Mouse (Mus musculus) heart, embryonic 10.5 days (tissue): ENCODE measurements around the gene Lamtor2. TPM values are rescaled to one million over a fixed set of nuclear protein-coding genes. Genes with fewer than 3 reads are reported as not detected.

Experiments used
- DNase-seq: peaks from one replicate; pipeline ENCODE4 v3.0.0-alpha.2; 2017; ENCODE audit warnings: low spot score
- H3K27ac ChIP-seq: fragments of 300-500 bp; sonication (generic); 2 replicates; pipeline ENCODE4 v1.5.1; 2016; ENCODE audit warnings: mild to moderate bottlenecking
- H3K27me3 ChIP-seq: fragments of 300-500 bp; sonication (generic); 2 replicates; pipeline ENCODE4 v1.6.1; 2016; ENCODE audit warnings: mild to moderate bottlenecking; ENCODE audit not compliant: poor library complexity, insufficient read depth, severe bottlenecking
- H3K36me3 ChIP-seq: fragments of 300-500 bp; sonication (generic); 2 replicates; pipeline ENCODE4 v1.6.1; 2016; ENCODE audit warnings: mild to moderate bottlenecking, moderate library complexity
- H3K4me1 ChIP-seq: fragments of 300-500 bp; sonication (generic); 2 replicates; pipeline ENCODE4 v1.6.1; 2016; ENCODE audit warnings: mild to moderate bottlenecking
- H3K4me3 ChIP-seq: fragments of 300-500 bp; sonication (generic); 2 replicates; pipeline ENCODE4 v1.5.1; 2016; ENCODE audit warnings: mild to moderate bottlenecking, moderate library complexity
- H3K9me3 ChIP-seq: fragments of 300-500 bp; sonication (generic); 2 replicates; pipeline ENCODE4 v1.6.1; 2016; ENCODE audit warnings: mild to moderate bottlenecking, moderate library complexity
- WGBS: fragments of 180-500 bp; shearing (Covaris S2); methylation state at CpG from one replicate; pipeline ENCODE4 v1.1.7; 2016; 5-methylcytosine and 5-hydroxymethylcytosine counted together
- polyA plus RNA-seq: library from polyadenylated mRNA; unstranded; fragments of >200 nt; fragmentation: Nextera tagmentation; extraction: Ambion mirVana; gene quantifications from 2 replicates; pipeline ENCODE4 v1.2.1, GENCODE M21; 2016

The Lamtor2 gene
- polyA plus RNA-seq, 1 experiment from 2014 or later: 190 TPM

GRCm38 (mm10) chr3:88526157-88527131 lies 26.4 kb downstream of the Lamtor2 start:
- peak; percentile 97 for DNase-seq
- WGBS: 30% methylated on average over 17 of the region's 17 CpGs
- Histone ChIP-seq H3K36me3 (peaks cover 24% of the 10 kb centered on the region), H3K4me3 (no peak overlapping the region), H3K4me1 (peaks cover 48% of the 10 kb centered on the region), H3K27ac (no peak overlapping the region), H3K27me3 (no peaks in the 10 kb centered on the region), H3K9me3 (no peaks in the 10 kb centered on the region)

- 82% methylated on average over 5 of the region's 5 CpGs for whole genome bisulfite sequencing
- Histone ChIP-seq H3K27ac (no peak overlapping the region), H3K4me3 (no peak overlapping the region), H3K27me3 (no peaks in the 10 kb centered on the region), H3K9me3 (no peaks in the 10 kb centered on the region), H3K4me1 (peaks cover 41% of the 10 kb centered on the region), H3K36me3 (peaks cover 24% of the 10 kb centered on the region)
- no peak for DNase-seq
Observed at GRCm38 (mm10) chr3:88525021-88525420, 27.9 kb downstream of the Lamtor2 start.

- H3K4me1 ChIP-seq: peaks cover 21% of the 10 kb centered on the region
- no peak overlapping the region for H3K27ac ChIP-seq
- H3K4me3 ChIP-seq: no peak overlapping the region
- H3K36me3 ChIP-seq: peaks cover 24% of the 10 kb centered on the region
- H3K27me3 ChIP-seq: no peaks in the 10 kb centered on the region
- no peaks in the 10 kb centered on the region for H3K9me3 ChIP-seq
- WGBS: 86% methylated on average over 8 of the region's 8 CpGs
- DNase-seq: no peak
Observed at GRCm38 (mm10) chr3:88523027-88523426, 29.8 kb downstream of the Lamtor2 start.

GRCm38 (mm10) chr3:88521803-88522331 lies 31.0 kb downstream of the Lamtor2 start:
- DNase-seq: peak; percentile 89
- Histone ChIP-seq H3K4me1 (peaks cover 13% of the 10 kb centered on the region), H3K27ac (peak overlapping the region; percentile 69; the same call in 1 of the 2 replicates), H3K4me3 (no peak overlapping the region), H3K36me3 (peaks cover 24% of the 10 kb centered on the region), H3K27me3 (no peaks in the 10 kb centered on the region), H3K9me3 (no peaks in the 10 kb centered on the region)
- 28% methylated on average over 9 of the region's 9 CpGs for WGBS

- H3K4me1 ChIP-seq: peaks cover 9% of the 10 kb centered on the region
- DNase-seq: no peak
Observed at GRCm38 (mm10) chr3:88521156-88521555, 31.7 kb downstream of the Lamtor2 start.

GRCm38 (mm10) chr3:88520078-88520477 lies 32.8 kb downstream of the Lamtor2 start:
- no peak overlapping the region for H3K27ac ChIP-seq
- no peak overlapping the region for H3K4me3 ChIP-seq
- 64% methylated on average over 2 of the region's 2 CpGs for WGBS
- peaks cover 22% of the 10 kb centered on the region for H3K36me3 ChIP-seq
- H3K27me3 ChIP-seq: no peaks in the 10 kb centered on the region
- DNase-seq: no peak
- H3K4me1 ChIP-seq: peaks cover 4% of the 10 kb centered on the region; the same call in 1 of the 2 replicates
- no peaks in the 10 kb centered on the region for H3K9me3 ChIP-seq

More at GRCm38 (mm10) chr3:88521156-88521555, 31.7 kb downstream of the Lamtor2 start:
- no peak overlapping the region for H3K27ac ChIP-seq
- H3K9me3 ChIP-seq: no peaks in the 10 kb centered on the region
- 89% methylated on average over 6 of the region's 6 CpGs for WGBS
- peaks cover 24% of the 10 kb centered on the region for H3K36me3 ChIP-seq
- no peak overlapping the region for H3K4me3 ChIP-seq
- no peaks in the 10 kb centered on the region for H3K27me3 ChIP-seq

- 84% methylated on average over 4 of the region's 4 CpGs for WGBS
- Histone ChIP-seq H3K4me3 (no peak overlapping the region), H3K27ac (no peak overlapping the region), H3K4me1 (peaks cover 18% of the 10 kb centered on the region), H3K36me3 (0 out of 2 replicates have a peak, but pooled peaks cover 5% of the 10 kb centered on the region), H3K27me3 (no peaks in the 10 kb centered on the region), H3K9me3 (no peaks in the 10 kb centered on the region)
- DNase-seq: no peak
Observed at GRCm38 (mm10) chr3:88518411-88518810, 34.5 kb downstream of the Lamtor2 start.

- H3K9me3 ChIP-seq: no peaks in the 10 kb centered on the region
- peaks cover 34% of the 10 kb centered on the region for H3K4me1 ChIP-seq
- H3K4me3 ChIP-seq: no peak overlapping the region
- H3K27ac ChIP-seq: no peak overlapping the region
- DNase-seq: no peak
- H3K27me3 ChIP-seq: no peaks in the 10 kb centered on the region
- no peaks in the 10 kb centered on the region for H3K36me3 ChIP-seq
- 76% methylated on average over 2 of the region's 2 CpGs for WGBS
Observed at GRCm38 (mm10) chr3:88516407-88516806, 36.5 kb downstream of the Lamtor2 start.

GRCm38 (mm10) chr3:88515095-88515386 lies 37.8 kb downstream of the Lamtor2 start:
- Histone ChIP-seq H3K4me1 (peaks cover 46% of the 10 kb centered on the region), H3K4me3 (no peak overlapping the region), H3K9me3 (no peaks in the 10 kb centered on the region), H3K36me3 (no peaks in the 10 kb centered on the region), H3K27me3 (no peaks in the 10 kb centered on the region), H3K27ac (no peak overlapping the region)
- DNase-seq: no peak
- 98% methylated on average over 2 of the region's 2 CpGs for WGBS

GRCm38 (mm10) chr3:88514231-88515094 lies 38.4 kb downstream of the Lamtor2 start:
- Histone ChIP-seq H3K9me3 (no peaks in the 10 kb centered on the region), H3K4me1 (peaks cover 52% of the 10 kb centered on the region), H3K27me3 (no peaks in the 10 kb centered on the region), H3K27ac (no peak overlapping the region), H3K36me3 (no peaks in the 10 kb centered on the region), H3K4me3 (no peak overlapping the region)
- no peak for DNase-seq
- 72% methylated on average over 10 of the region's 10 CpGs for WGBS

- Histone ChIP-seq H3K27me3 (no peaks in the 10 kb centered on the region), H3K9me3 (no peaks in the 10 kb centered on the region), H3K27ac (peak overlapping the region; percentile 74), H3K36me3 (no peaks in the 10 kb centered on the region), H3K4me3 (no peak overlapping the region), H3K4me1 (peaks cover 55% of the 10 kb centered on the region)
- DNase-seq: no peak
- 78% methylated on average over 7 of the region's 7 CpGs for WGBS
Observed at GRCm38 (mm10) chr3:88513546-88514115, 39.2 kb downstream of the Lamtor2 start.

GRCm38 (mm10) chr3:88512896-88513545 lies 39.9 kb downstream of the Lamtor2 start:
- H3K36me3 ChIP-seq: no peaks in the 10 kb centered on the region
- H3K9me3 ChIP-seq: no peaks in the 10 kb centered on the region
- peak overlapping the region; percentile 74 for H3K27ac ChIP-seq
- no peaks in the 10 kb centered on the region for H3K27me3 ChIP-seq
- DNase-seq: no peak
- 32% methylated on average over 12 of the region's 15 CpGs for WGBS
- H3K4me3 ChIP-seq: 0 out of 2 replicates have a peak overlapping the region, but pooled peaks have one; percentile 2
- H3K4me1 ChIP-seq: peaks cover 55% of the 10 kb centered on the region
